In the genomic region with DNA sequence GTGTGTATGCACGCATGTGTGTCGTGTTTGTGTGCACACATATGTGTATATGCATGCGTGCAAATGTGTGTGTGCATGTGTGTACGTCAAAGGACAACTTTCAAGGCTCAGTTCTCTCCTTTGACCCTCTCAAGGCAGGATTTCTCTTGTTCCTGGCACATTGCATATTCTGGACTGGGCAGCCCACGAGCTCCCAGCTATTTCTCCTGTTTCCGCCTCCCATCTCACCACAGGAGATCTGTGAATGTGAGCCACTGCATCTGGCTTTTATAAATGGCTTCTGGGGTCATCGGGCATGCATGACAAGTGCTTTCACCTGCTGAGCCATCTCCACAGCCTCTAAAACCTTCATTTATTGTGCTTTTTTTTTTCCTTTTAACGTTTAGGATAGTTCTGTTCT, we compare ENCODE assay signal across 23 mouse cellular contexts. TPM values are rescaled to one million over a fixed set of nuclear protein-coding genes. Genes with fewer than 3 reads are reported as not detected.
DNase-seq lines count a peak whose midpoint lies in the region; ATAC-seq lines count a peak whose summit lies in the region.
"Had no signal": no experiment of that assay in that cellular context is flagged by ENCODE, and none has a peak within 500 bp of the region (broad histone marks: within the 10 kb centered on the region; RNA-seq: fewer than 3 reads in every experiment).

No protein-coding gene starts in this region.

- WGBS in midbrain, embryonic 14.5 days: 50% methylated on average over 8 of the region's 8 CpGs
- 52% methylated on average over 8 of the region's 8 CpGs for WGBS in midbrain, embryonic 11.5 days

- no peak overlapping the region for H3K4me2 ChIP-seq in midbrain, embryonic 14.5 days (ENCODE audit: low read length)
- H3K4me2 ChIP-seq in midbrain, embryonic 11.5 days: no peak overlapping the region
- H3K4me2 ChIP-seq: forebrain, embryonic 13.5 days; heart, embryonic 13.5 days; limb, embryonic 12.5 days had no signal

- no peak overlapping the region; the same call in 1 of the 2 replicates for H3K27ac ChIP-seq in midbrain, embryonic 14.5 days (replicated peaks; ENCODE audit: low read depth, low read length)
- H3K27ac ChIP-seq in midbrain, embryonic 11.5 days (ENCODE audit: low read depth, low read length): no peak overlapping the region
- H3K27ac ChIP-seq: forebrain, embryonic 13.5 days; heart, embryonic 13.5 days; limb, embryonic 12.5 days had no signal

- H3K4me1 ChIP-seq in midbrain, embryonic 14.5 days (ENCODE audit: control insufficient read depth, insufficient read depth, low read length): peaks cover 8% of the 10 kb centered on the region; the same call in 1 of the 2 replicates
- no peaks in the 10 kb centered on the region for H3K4me1 ChIP-seq in midbrain, embryonic 11.5 days (ENCODE audit: control insufficient read depth, insufficient read depth, low read length)
- H3K4me1 ChIP-seq: heart, embryonic 13.5 days; limb, embryonic 12.5 days had no signal

- intact Hi-C loops in heart, postnatal 25 days (cut with DNase I): no loop called here

- H3K4me3 ChIP-seq in midbrain, embryonic 14.5 days (replicated peaks; ENCODE audit: low read depth, low read length): no peak overlapping the region
- H3K4me3 ChIP-seq in midbrain, embryonic 11.5 days (ENCODE audit: low read depth, low read length): no peak overlapping the region
- H3K4me3 ChIP-seq: forebrain, embryonic 13.5 days; heart, embryonic 13.5 days; limb, embryonic 12.5 days had no signal

- no peaks in the 10 kb centered on the region for H3K9me3 ChIP-seq in midbrain, embryonic 14.5 days (ENCODE audit: control insufficient read depth, low read length)
- no peaks in the 10 kb centered on the region for H3K9me3 ChIP-seq in midbrain, embryonic 11.5 days (ENCODE audit: control insufficient read depth, low read length)
- H3K9me3 ChIP-seq: forebrain, embryonic 13.5 days; heart, embryonic 13.5 days; limb, embryonic 12.5 days had no signal

- H3K36me3 ChIP-seq in midbrain, embryonic 14.5 days (ENCODE audit: control insufficient read depth, insufficient read depth, low read length): no peaks in the 10 kb centered on the region
- H3K36me3 ChIP-seq in midbrain, embryonic 11.5 days (ENCODE audit: control insufficient read depth, insufficient read depth, low read length): no peaks in the 10 kb centered on the region
- H3K36me3 ChIP-seq: heart, embryonic 13.5 days had no signal

- H3K9ac ChIP-seq in midbrain, embryonic 14.5 days (replicated peaks; ENCODE audit: low read length): no peak overlapping the region
- no peak overlapping the region for H3K9ac ChIP-seq in midbrain, embryonic 11.5 days (ENCODE audit: low read length)
- H3K9ac ChIP-seq: forebrain, embryonic 13.5 days; heart, embryonic 13.5 days; limb, embryonic 12.5 days had no signal

- H3K27me3 ChIP-seq in midbrain, embryonic 14.5 days (ENCODE audit: control insufficient read depth, insufficient read depth, low read length): peaks cover 3% of the 10 kb centered on the region; the same call in 1 of the 2 replicates
- peaks cover 2% of the 10 kb centered on the region; the same call in 1 of the 2 replicates for H3K27me3 ChIP-seq in midbrain, embryonic 11.5 days (ENCODE audit: control insufficient read depth, insufficient read depth, low read length)
- H3K27me3 ChIP-seq: heart, embryonic 13.5 days; limb, embryonic 12.5 days had no signal

- peak; percentile 78 for DNase-seq in heart, adult 11 months
- DNase-seq in heart, postnatal 25 days (ENCODE audit: low spot score): no peak
- DNase-seq in midbrain, embryonic 14.5 days: peak; percentile 13
- DNase-seq in midbrain, embryonic 11.5 days (ENCODE audit: low spot score, missing footprints): no peak
- DNase-seq in embryo, embryonic 10.5 days (ENCODE audit: low spot score): peak; percentile 24
- peak; percentile 54 for DNase-seq in mesoderm, embryonic 11.5 days (ENCODE audit: low read depth, low spot score)
- DNase-seq in right cerebral cortex, postnatal 4 days: no peak
- DNase-seq: adrenal gland, postnatal 25 days; B cell, adult 2 months; cerebellum, adult 2 months; cerebellum, postnatal 36 days; gastrocnemius, postnatal 25 days; heart, adult 18-20 months; heart, postnatal 10 days; kidney, adult 9 months; kidney, postnatal 10 days; lung, postnatal 36 days; right cerebral cortex, adult 18-20 months; thymus, postnatal 4 days had no signal

- no peak for ATAC-seq in midbrain, embryonic 14.5 days (ENCODE audit: low FRiP score, low TSS enrichment)
- ATAC-seq in midbrain, embryonic 11.5 days (ENCODE audit: low FRiP score): no peak
- ATAC-seq: forebrain, embryonic 13.5 days; intestine, postnatal 0 days had no signal

RNA-seq across cellular contexts. Expression of a gene that starts 36.6 kb away (rescaled TPM):
- total RNA-seq in heart, postnatal 25 days (2021): under 1 TPM; 0.61 to 0.75 TPM
- polyA plus RNA-seq in midbrain, embryonic 14.5 days (2014; fragmentation: Nextera tagmentation; extraction: Ambion mirVana): 0.58 and 0.96 TPM in 2 replicates
- polyA plus RNA-seq in midbrain, embryonic 11.5 days (2014; fragmentation: Nextera tagmentation; extraction: Ambion mirVana): 2.0 and 2.3 TPM in 2 replicates

Comparison
In these comparisons a context has a peak if more than half of its experiments do, and no peak if none do; other contexts are left out.
1. DNase-seq: peak in heart, adult 11 months (single experiment), midbrain, embryonic 14.5 days (single experiment), embryo, embryonic 10.5 days (single experiment) and mesoderm, embryonic 11.5 days (single experiment); none in heart, postnatal 25 days (single experiment), midbrain, embryonic 11.5 days (single experiment) and right cerebral cortex, postnatal 4 days (single experiment).